Mouse (Mus musculus): ENCODE results near the gene Crybb3. TPM values are rescaled to one million over a fixed set of nuclear protein-coding genes. Genes with fewer than 3 reads are reported as not detected.
A peak's percentile ranks its signal among the peaks of the same experiment; 100 is the strongest.

The Crybb3 gene
- polyA plus RNA-seq, 1 experiment from 2014 or later: 1.4 TPM

GRCm38 (mm10) chr5:113086990-113087389, 5.6 kb upstream of the Crybb3 start:
- Histone ChIP-seq H3K4me3 (replicated peaks) (no peak overlapping the region), H3K27ac (no peak overlapping the region), H3K27me3 (no peaks in the 10 kb centered on the region), H3K4me2 (no peak overlapping the region), H3K36me3 (0 out of 2 replicates have a peak, but pooled peaks cover 4% of the 10 kb centered on the region), H3K4me1 (replicated peaks) (0 out of 2 replicates have a peak, but pooled peaks cover 3% of the 10 kb centered on the region), H3K9me3 (0 out of 2 replicates have a peak, but pooled peaks cover 7% of the 10 kb centered on the region), H3K9ac (replicated peaks) (no peak overlapping the region)
- WGBS: 61% methylated on average over 4 of the region's 4 CpGs
- ATAC-seq (ENCODE audit: insufficient number of reproducible peaks, insufficient read depth, low FRiP score, low TSS enrichment, low read depth): no peak

GRCm38 (mm10) chr5:113086439-113086838, 5.1 kb upstream of the Crybb3 start:
- whole genome bisulfite sequencing: 86% methylated on average over 12 of the region's 12 CpGs
- H3K9ac ChIP-seq (replicated peaks): no peak overlapping the region
- H3K4me1 ChIP-seq (replicated peaks): 0 out of 2 replicates have a peak, but pooled peaks cover 3% of the 10 kb centered on the region
- H3K36me3 ChIP-seq: 0 out of 2 replicates have a peak, but pooled peaks cover 4% of the 10 kb centered on the region
- 0 out of 2 replicates have a peak, but pooled peaks cover 7% of the 10 kb centered on the region for H3K9me3 ChIP-seq
- no peak overlapping the region for H3K27ac ChIP-seq
- no peak overlapping the region for H3K4me2 ChIP-seq
- H3K4me3 ChIP-seq (replicated peaks): no peak overlapping the region
- no peaks in the 10 kb centered on the region for H3K27me3 ChIP-seq
- no peak for ATAC-seq (ENCODE audit: insufficient number of reproducible peaks, insufficient read depth, low FRiP score, low TSS enrichment, low read depth)

GRCm38 (mm10) chr5:113085931-113086330, 4.5 kb upstream of the Crybb3 start:
- no peak overlapping the region for H3K9ac ChIP-seq (replicated peaks)
- H3K4me3 ChIP-seq (replicated peaks): no peak overlapping the region
- WGBS: 60% methylated on average over 2 of the region's 2 CpGs
- 0 out of 2 replicates have a peak, but pooled peaks cover 7% of the 10 kb centered on the region for H3K9me3 ChIP-seq
- no peak overlapping the region for H3K27ac ChIP-seq
- no peaks in the 10 kb centered on the region for H3K27me3 ChIP-seq
- H3K36me3 ChIP-seq: 0 out of 2 replicates have a peak, but pooled peaks cover 4% of the 10 kb centered on the region
- no peak overlapping the region for H3K4me2 ChIP-seq
- 0 out of 2 replicates have a peak, but pooled peaks cover 3% of the 10 kb centered on the region for H3K4me1 ChIP-seq (replicated peaks)
- no peak for ATAC-seq (ENCODE audit: insufficient number of reproducible peaks, insufficient read depth, low FRiP score, low TSS enrichment, low read depth)

GRCm38 (mm10) chr5:113084309-113084708, 2.9 kb upstream of the Crybb3 start:
- no peak overlapping the region for H3K4me3 ChIP-seq (replicated peaks)
- H3K4me2 ChIP-seq: no peak overlapping the region
- H3K9ac ChIP-seq (replicated peaks): no peak overlapping the region
- no peaks in the 10 kb centered on the region for H3K27me3 ChIP-seq
- no peak for ATAC-seq (ENCODE audit: insufficient number of reproducible peaks, insufficient read depth, low FRiP score, low TSS enrichment, low read depth)
- H3K9me3 ChIP-seq: 0 out of 2 replicates have a peak, but pooled peaks cover 7% of the 10 kb centered on the region
- no peak overlapping the region for H3K27ac ChIP-seq
- 0 out of 2 replicates have a peak, but pooled peaks cover 6% of the 10 kb centered on the region for H3K4me1 ChIP-seq (replicated peaks)
- H3K36me3 ChIP-seq: no peaks in the 10 kb centered on the region
- WGBS: 79% methylated on average over 2 of the region's 2 CpGs

- Histone ChIP-seq H3K4me2 (no peak overlapping the region), H3K36me3 (no peaks in the 10 kb centered on the region), H3K27me3 (no peaks in the 10 kb centered on the region), H3K27ac (no peak overlapping the region), H3K4me3 (replicated peaks) (no peak overlapping the region), H3K9ac (replicated peaks) (no peak overlapping the region), H3K4me1 (replicated peaks) (0 out of 2 replicates have a peak, but pooled peaks cover 6% of the 10 kb centered on the region), H3K9me3 (0 out of 2 replicates have a peak, but pooled peaks cover 7% of the 10 kb centered on the region)
- ATAC-seq (ENCODE audit: insufficient number of reproducible peaks, insufficient read depth, low FRiP score, low TSS enrichment, low read depth): no peak
- WGBS: 61% methylated on average over 19 of the region's 19 CpGs
Measured at GRCm38 (mm10) chr5:113082356-113083168, 1.2 kb upstream of the Crybb3 start.

- H3K27ac ChIP-seq: no peak overlapping the region
Measured at GRCm38 (mm10) chr5:113081020-113081419, 364 bp downstream of the Crybb3 start.

GRCm38 (mm10) chr5:113079783-113080182, 1.6 kb downstream of the Crybb3 start:
- Histone ChIP-seq H3K36me3 (no peaks in the 10 kb centered on the region), H3K4me3 (replicated peaks) (no peak overlapping the region), H3K27ac (no peak overlapping the region), H3K9ac (replicated peaks) (no peak overlapping the region), H3K27me3 (0 out of 2 replicates have a peak, but pooled peaks cover 10% of the 10 kb centered on the region), H3K9me3 (0 out of 2 replicates have a peak, but pooled peaks cover 6% of the 10 kb centered on the region), H3K4me1 (replicated peaks) (0 out of 2 replicates have a peak, but pooled peaks cover 6% of the 10 kb centered on the region), H3K4me2 (peak overlapping the region; percentile 26)
- 20% methylated on average over 21 of the region's 21 CpGs for WGBS
- no peak for ATAC-seq (ENCODE audit: insufficient number of reproducible peaks, insufficient read depth, low FRiP score, low TSS enrichment, low read depth)

More at GRCm38 (mm10) chr5:113081020-113081419, 364 bp downstream of the Crybb3 start:
- 88% methylated on average over 9 of the region's 9 CpGs for WGBS
- H3K27me3 ChIP-seq: 0 out of 2 replicates have a peak, but pooled peaks cover 6% of the 10 kb centered on the region
- H3K9ac ChIP-seq (replicated peaks): no peak overlapping the region
- no peak for ATAC-seq (ENCODE audit: insufficient number of reproducible peaks, insufficient read depth, low FRiP score, low TSS enrichment, low read depth)
- H3K4me3 ChIP-seq (replicated peaks): no peak overlapping the region
- no peak overlapping the region for H3K4me2 ChIP-seq
- 0 out of 2 replicates have a peak, but pooled peaks cover 6% of the 10 kb centered on the region for H3K4me1 ChIP-seq (replicated peaks)
- 0 out of 2 replicates have a peak, but pooled peaks cover 7% of the 10 kb centered on the region for H3K9me3 ChIP-seq
- H3K36me3 ChIP-seq: no peaks in the 10 kb centered on the region

- H3K27me3 ChIP-seq: 0 out of 2 replicates have a peak, but pooled peaks cover 10% of the 10 kb centered on the region
- no peak overlapping the region for H3K9ac ChIP-seq (replicated peaks)
- H3K4me1 ChIP-seq (replicated peaks): 0 out of 2 replicates have a peak, but pooled peaks cover 6% of the 10 kb centered on the region
- no peak for ATAC-seq (ENCODE audit: insufficient number of reproducible peaks, insufficient read depth, low FRiP score, low TSS enrichment, low read depth)
- H3K4me2 ChIP-seq: no peak overlapping the region
- 64% methylated on average over 5 of the region's 5 CpGs for WGBS
- no peaks in the 10 kb centered on the region for H3K9me3 ChIP-seq
- H3K4me3 ChIP-seq (replicated peaks): no peak overlapping the region
- no peaks in the 10 kb centered on the region for H3K36me3 ChIP-seq
- no peak overlapping the region for H3K27ac ChIP-seq
Measured at GRCm38 (mm10) chr5:113078686-113079085, 2.7 kb downstream of the Crybb3 start.

GRCm38 (mm10) chr5:113070017-113070416, 11.4 kb downstream of the Crybb3 start, which contains the start of gene Crybb2:
Crybb2 (minus strand) TSS chr5:113070117.
- no peaks in the 10 kb centered on the region for H3K27me3 ChIP-seq
- no peaks in the 10 kb centered on the region for H3K9me3 ChIP-seq
- H3K4me2 ChIP-seq: no peak within 1 kb of the TSS
- no peaks in the 10 kb centered on the region for H3K36me3 ChIP-seq
- no peak for ATAC-seq (ENCODE audit: insufficient number of reproducible peaks, insufficient read depth, low FRiP score, low TSS enrichment, low read depth)
- H3K27ac ChIP-seq: no peak within 1 kb of the TSS
- H3K4me3 ChIP-seq (replicated peaks): no peak within 1 kb of the TSS
- H3K9ac ChIP-seq (replicated peaks): no peak within 1 kb of the TSS
- H3K4me1 ChIP-seq (replicated peaks): no peaks in the 10 kb centered on the region

- peaks cover 17% of the 10 kb centered on the region for H3K27me3 ChIP-seq
- H3K4me3 ChIP-seq (replicated peaks): no peak overlapping the region
- WGBS: 5% methylated on average over 16 of the region's 16 CpGs
- H3K4me2 ChIP-seq: no peak overlapping the region
- no peaks in the 10 kb centered on the region; the same call in 1 of the 2 replicates for H3K9me3 ChIP-seq
- peaks cover 5% of the 10 kb centered on the region; the same call in 1 of the 2 replicates for H3K4me1 ChIP-seq (replicated peaks)
- H3K9ac ChIP-seq (replicated peaks): no peak overlapping the region
- ATAC-seq (ENCODE audit: insufficient number of reproducible peaks, insufficient read depth, low FRiP score, low TSS enrichment, low read depth): no peak
- no peaks in the 10 kb centered on the region for H3K36me3 ChIP-seq
- no peak overlapping the region for H3K27ac ChIP-seq
Measured at GRCm38 (mm10) chr5:113054308-113054707, 27.1 kb downstream of the Crybb3 start.

GRCm38 (mm10) chr5:113050581-113051185, 30.7 kb downstream of the Crybb3 start:
- ATAC-seq (ENCODE audit: insufficient number of reproducible peaks, insufficient read depth, low FRiP score, low TSS enrichment, low read depth): no peak
- no peak overlapping the region for H3K27ac ChIP-seq
- no peaks in the 10 kb centered on the region; the same call in 1 of the 2 replicates for H3K9me3 ChIP-seq
- no peak overlapping the region for H3K9ac ChIP-seq (replicated peaks)
- WGBS: 58% methylated on average over 7 of the region's 7 CpGs
- H3K4me1 ChIP-seq (replicated peaks): peaks cover 5% of the 10 kb centered on the region; the same call in 1 of the 2 replicates
- H3K27me3 ChIP-seq: peaks cover 12% of the 10 kb centered on the region
- no peaks in the 10 kb centered on the region for H3K36me3 ChIP-seq
- H3K4me3 ChIP-seq (replicated peaks): no peak overlapping the region
- H3K4me2 ChIP-seq: no peak overlapping the region

All from limb, embryonic 12.5 days (tissue).